Mouse (Mus musculus): ENCODE results near the gene Mthfd2.

DNA sequence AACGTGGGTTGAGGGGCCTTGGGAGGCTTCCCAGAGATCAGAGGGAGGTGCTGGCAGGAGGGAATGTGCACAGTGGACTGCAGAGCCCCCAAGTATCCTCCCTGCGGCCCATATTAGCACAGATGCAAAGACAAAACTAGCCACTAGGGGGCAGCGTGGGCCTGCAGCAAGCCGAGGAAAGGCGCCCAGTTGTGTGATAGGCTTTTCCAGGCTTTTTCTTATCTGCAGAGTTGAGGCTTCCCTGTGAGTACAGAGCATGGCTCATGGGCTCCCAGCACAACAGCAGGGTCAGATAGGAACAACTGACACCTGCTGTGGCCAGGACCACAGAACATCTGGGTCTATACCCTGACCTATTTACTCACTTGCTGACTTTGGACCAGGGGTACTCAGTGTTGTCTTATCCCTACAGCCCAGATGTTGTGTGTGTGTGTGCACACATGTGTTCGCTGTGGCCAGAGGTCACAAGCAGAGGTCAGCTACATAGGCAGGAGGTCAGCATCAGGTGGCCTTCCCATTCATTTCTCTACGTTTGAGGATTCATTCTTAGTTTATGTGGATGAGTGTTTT is 30.9 kb upstream of the Mthfd2 start:
- peak; percentile 92 for TF ChIP-seq CTCF (IDR thresholded peaks at IDR 0.05; ENCODE audit: low read depth, low read length)
- no peak for TF ChIP-seq POLR2A (IDR thresholded peaks at IDR 0.05; ENCODE audit: insufficient read depth, low read length)
- no peak for TF ChIP-seq EP300 (IDR thresholded peaks at IDR 0.05; ENCODE audit: insufficient read depth, low read depth, low read length)

Measured in ES-Bruce4 (cell line).